Mouse (Mus musculus): ENCODE results near the gene Rasd2. TPM values are rescaled to one million over a fixed set of nuclear protein-coding genes. Genes with fewer than 3 reads are reported as not detected.

The Rasd2 gene
- polyA plus RNA-seq, 1 experiment from 2014 or later = 0.05 TPM

DNA sequence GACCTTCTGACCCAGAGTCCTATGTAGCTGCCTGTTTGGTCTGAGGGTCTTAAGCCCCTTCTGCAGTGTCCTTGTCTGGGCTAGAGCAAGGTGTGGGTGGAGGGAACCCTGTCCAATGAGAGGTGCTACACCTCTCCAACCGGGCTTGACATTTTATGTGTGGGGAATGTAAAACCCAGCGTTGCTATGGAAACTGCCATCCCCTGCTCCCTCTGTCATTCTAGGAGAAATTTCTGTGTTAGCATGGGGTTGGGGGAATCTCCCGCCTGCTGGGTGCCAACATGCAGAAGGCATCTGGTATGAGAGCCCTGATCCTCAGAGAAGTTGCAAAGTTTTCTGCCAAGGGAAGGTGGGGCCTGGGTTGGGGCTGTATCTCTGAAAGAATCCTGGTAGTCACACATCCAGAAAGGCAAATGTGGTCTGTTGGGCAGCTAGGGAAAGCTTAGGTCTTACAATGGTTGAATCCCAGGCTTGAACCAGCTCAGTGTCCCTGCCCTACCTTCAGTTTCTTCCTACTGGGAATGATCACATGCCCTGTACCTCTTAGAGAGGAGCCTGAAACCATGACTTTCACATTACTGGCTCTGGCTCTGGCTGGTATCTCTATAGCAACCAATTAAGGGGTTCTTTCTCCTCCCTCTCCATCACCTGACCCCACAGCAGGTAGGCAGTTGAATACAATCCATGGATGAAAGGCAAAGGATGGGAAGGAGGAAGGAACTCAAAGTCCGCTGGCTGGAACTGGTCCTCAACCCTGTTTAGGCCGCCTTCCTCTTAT lies 14.6 kb upstream of the Rasd2 start:
- H3K4me2 ChIP-seq = no peak overlapping the region
- no peak for ATAC-seq (replicated peaks; ENCODE audit: low FRiP score)
- no peaks in the 10 kb centered on the region for H3K36me3 ChIP-seq (ENCODE audit: control insufficient read depth, insufficient read depth, low read length)
- no peaks in the 10 kb centered on the region for H3K27me3 ChIP-seq (replicated peaks; ENCODE audit: control insufficient read depth, insufficient read depth, low read length)
- no peak for DNase-seq (ENCODE audit: low spot score)
- no peak overlapping the region for H3K9ac ChIP-seq (ENCODE audit: low read depth, low read length)
- H3K9me3 ChIP-seq (ENCODE audit: control insufficient read depth, low read length) = no peaks in the 10 kb centered on the region
- H3K27ac ChIP-seq (ENCODE audit: low read depth, low read length) = no peak overlapping the region
- H3K4me3 ChIP-seq (ENCODE audit: low read depth, low read length) = no peak overlapping the region
- H3K4me1 ChIP-seq (replicated peaks; ENCODE audit: control insufficient read depth, insufficient read depth, low read length) = no peaks in the 10 kb centered on the region
- WGBS = 55% methylated on average over 5 of the region's 5 CpGs

GRCm38 (mm10) chr8:75199914-75200313 lies 13.8 kb upstream of the Rasd2 start:
- no peak overlapping the region for H3K4me3 ChIP-seq (ENCODE audit: low read depth, low read length)
- 48% methylated on average over 1 of the region's 1 CpGs for WGBS
- no peak overlapping the region for H3K27ac ChIP-seq (ENCODE audit: low read depth, low read length)
- H3K9ac ChIP-seq (ENCODE audit: low read depth, low read length) = no peak overlapping the region
- no peak for DNase-seq (ENCODE audit: low spot score)
- ATAC-seq (replicated peaks; ENCODE audit: low FRiP score) = no peak
- no peaks in the 10 kb centered on the region for H3K36me3 ChIP-seq (ENCODE audit: control insufficient read depth, insufficient read depth, low read length)
- no peaks in the 10 kb centered on the region for H3K27me3 ChIP-seq (replicated peaks; ENCODE audit: control insufficient read depth, insufficient read depth, low read length)
- no peaks in the 10 kb centered on the region for H3K4me1 ChIP-seq (replicated peaks; ENCODE audit: control insufficient read depth, insufficient read depth, low read length)
- H3K9me3 ChIP-seq (ENCODE audit: control insufficient read depth, low read length) = no peaks in the 10 kb centered on the region
- H3K4me2 ChIP-seq = no peak overlapping the region

GRCm38 (mm10) chr8:75202041-75202656 lies 11.6 kb upstream of the Rasd2 start:
- no peaks in the 10 kb centered on the region for H3K9me3 ChIP-seq (ENCODE audit: control insufficient read depth, low read length)
- H3K4me2 ChIP-seq = no peak overlapping the region
- H3K27ac ChIP-seq (ENCODE audit: low read depth, low read length) = no peak overlapping the region
- no peaks in the 10 kb centered on the region for H3K4me1 ChIP-seq (replicated peaks; ENCODE audit: control insufficient read depth, insufficient read depth, low read length)
- H3K4me3 ChIP-seq (ENCODE audit: low read depth, low read length) = no peak overlapping the region
- DNase-seq (ENCODE audit: low spot score) (no peak), ATAC-seq (replicated peaks; ENCODE audit: low FRiP score) (no peak)
- H3K36me3 ChIP-seq (ENCODE audit: control insufficient read depth, insufficient read depth, low read length) = no peaks in the 10 kb centered on the region
- 81% methylated on average over 8 of the region's 8 CpGs for WGBS
- no peaks in the 10 kb centered on the region for H3K27me3 ChIP-seq (replicated peaks; ENCODE audit: control insufficient read depth, insufficient read depth, low read length)
- H3K9ac ChIP-seq (ENCODE audit: low read depth, low read length) = no peak overlapping the region

DNA sequence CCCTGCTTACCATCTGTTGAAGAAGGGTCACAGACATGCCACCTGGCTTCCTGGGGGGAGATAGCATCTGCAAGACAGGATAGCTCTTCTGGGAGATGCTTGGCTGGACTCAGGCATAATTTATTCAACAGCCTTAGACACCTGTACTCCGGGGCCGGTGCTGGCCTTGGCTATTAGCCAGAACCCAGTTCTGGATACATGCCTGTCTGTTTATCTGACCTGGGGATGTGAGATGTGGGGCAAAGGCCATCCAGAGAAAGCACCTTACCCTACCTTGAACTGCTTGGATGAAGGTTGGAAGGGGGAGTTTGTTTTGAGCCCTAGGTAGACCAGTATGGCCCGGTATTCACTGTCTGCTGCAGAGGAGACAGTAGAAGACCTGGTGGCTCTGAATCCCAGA lies 10.8 kb upstream of the Rasd2 start:
- Histone ChIP-seq H3K4me2 (no peak overlapping the region), H3K4me1 (replicated peaks; ENCODE audit: control insufficient read depth, insufficient read depth, low read length) (no peaks in the 10 kb centered on the region), H3K9me3 (ENCODE audit: control insufficient read depth, low read length) (no peaks in the 10 kb centered on the region), H3K9ac (ENCODE audit: low read depth, low read length) (no peak overlapping the region), H3K4me3 (ENCODE audit: low read depth, low read length) (no peak overlapping the region), H3K27me3 (replicated peaks; ENCODE audit: control insufficient read depth, insufficient read depth, low read length) (no peaks in the 10 kb centered on the region), H3K36me3 (ENCODE audit: control insufficient read depth, insufficient read depth, low read length) (no peaks in the 10 kb centered on the region), H3K27ac (ENCODE audit: low read depth, low read length) (no peak overlapping the region)
- DNase-seq (ENCODE audit: low spot score) (no peak), ATAC-seq (replicated peaks; ENCODE audit: low FRiP score) (no peak)
- whole genome bisulfite sequencing = 82% methylated on average over 3 of the region's 3 CpGs

GRCm38 (mm10) chr8:75203420-75203819 lies 10.3 kb upstream of the Rasd2 start:
- no peak overlapping the region for H3K27ac ChIP-seq (ENCODE audit: low read depth, low read length)
- H3K9me3 ChIP-seq (ENCODE audit: control insufficient read depth, low read length) = no peaks in the 10 kb centered on the region
- no peak overlapping the region for H3K9ac ChIP-seq (ENCODE audit: low read depth, low read length)
- no peaks in the 10 kb centered on the region; the same call in 1 of the 2 replicates for H3K27me3 ChIP-seq (replicated peaks; ENCODE audit: control insufficient read depth, insufficient read depth, low read length)
- DNase-seq (ENCODE audit: low spot score) (no peak), ATAC-seq (replicated peaks; ENCODE audit: low FRiP score) (no peak)
- WGBS = 49% methylated on average over 2 of the region's 2 CpGs
- no peaks in the 10 kb centered on the region for H3K4me1 ChIP-seq (replicated peaks; ENCODE audit: control insufficient read depth, insufficient read depth, low read length)
- H3K36me3 ChIP-seq (ENCODE audit: control insufficient read depth, insufficient read depth, low read length) = no peaks in the 10 kb centered on the region
- H3K4me2 ChIP-seq = no peak overlapping the region
- H3K4me3 ChIP-seq (ENCODE audit: low read depth, low read length) = no peak overlapping the region

GRCm38 (mm10) chr8:75204190-75204868 lies 9.4 kb upstream of the Rasd2 start:
- no peaks in the 10 kb centered on the region for H3K4me1 ChIP-seq (replicated peaks; ENCODE audit: control insufficient read depth, insufficient read depth, low read length)
- H3K27ac ChIP-seq (ENCODE audit: low read depth, low read length) = no peak overlapping the region
- H3K27me3 ChIP-seq (replicated peaks; ENCODE audit: control insufficient read depth, insufficient read depth, low read length) = no peaks in the 10 kb centered on the region; the same call in 1 of the 2 replicates
- H3K4me3 ChIP-seq (ENCODE audit: low read depth, low read length) = no peak overlapping the region
- H3K4me2 ChIP-seq = no peak overlapping the region
- ATAC-seq (replicated peaks; ENCODE audit: low FRiP score) = no peak
- H3K36me3 ChIP-seq (ENCODE audit: control insufficient read depth, insufficient read depth, low read length) = no peaks in the 10 kb centered on the region
- no peak overlapping the region for H3K9ac ChIP-seq (ENCODE audit: low read depth, low read length)
- H3K9me3 ChIP-seq (ENCODE audit: control insufficient read depth, low read length) = no peaks in the 10 kb centered on the region
- WGBS = 81% methylated on average over 13 of the region's 13 CpGs
- no peak for DNase-seq (ENCODE audit: low spot score)

DNA sequence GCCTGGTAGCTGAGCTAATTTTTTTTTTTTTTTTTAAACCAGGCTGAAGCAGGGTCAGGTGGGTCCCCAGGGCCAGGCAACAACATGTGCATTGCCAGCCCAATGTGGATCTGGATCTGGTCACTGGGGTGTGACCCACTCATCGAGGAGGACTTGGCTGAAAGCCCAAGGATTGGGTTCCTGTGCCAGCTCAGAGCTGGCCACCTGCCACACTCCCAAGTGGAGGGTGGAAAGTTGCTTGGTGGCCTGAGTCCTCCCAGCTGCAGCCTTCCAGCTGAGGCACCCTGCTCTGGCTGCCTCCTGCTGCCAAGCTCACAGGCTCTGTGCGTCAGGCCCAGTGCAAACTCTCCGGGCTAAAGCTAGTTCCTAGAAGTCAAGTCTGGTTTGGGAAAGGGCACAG lies 2.3 kb upstream of the Rasd2 start:
- DNase-seq (ENCODE audit: low spot score) (no peak), ATAC-seq (replicated peaks; ENCODE audit: low FRiP score) (no peak)
- no peaks in the 10 kb centered on the region for H3K36me3 ChIP-seq (ENCODE audit: control insufficient read depth, insufficient read depth, low read length)
- H3K4me3 ChIP-seq (ENCODE audit: low read depth, low read length) = no peak overlapping the region
- no peak overlapping the region for H3K27ac ChIP-seq (ENCODE audit: low read depth, low read length)
- H3K27me3 ChIP-seq (replicated peaks; ENCODE audit: control insufficient read depth, insufficient read depth, low read length) = peaks cover 58% of the 10 kb centered on the region
- no peak overlapping the region for H3K9ac ChIP-seq (ENCODE audit: low read depth, low read length)
- 67% methylated on average over 3 of the region's 3 CpGs for WGBS
- H3K9me3 ChIP-seq (ENCODE audit: control insufficient read depth, low read length) = no peaks in the 10 kb centered on the region
- no peaks in the 10 kb centered on the region; the same call in none of the 2 replicates for H3K4me1 ChIP-seq (replicated peaks; ENCODE audit: control insufficient read depth, insufficient read depth, low read length)
- no peak overlapping the region for H3K4me2 ChIP-seq

DNA sequence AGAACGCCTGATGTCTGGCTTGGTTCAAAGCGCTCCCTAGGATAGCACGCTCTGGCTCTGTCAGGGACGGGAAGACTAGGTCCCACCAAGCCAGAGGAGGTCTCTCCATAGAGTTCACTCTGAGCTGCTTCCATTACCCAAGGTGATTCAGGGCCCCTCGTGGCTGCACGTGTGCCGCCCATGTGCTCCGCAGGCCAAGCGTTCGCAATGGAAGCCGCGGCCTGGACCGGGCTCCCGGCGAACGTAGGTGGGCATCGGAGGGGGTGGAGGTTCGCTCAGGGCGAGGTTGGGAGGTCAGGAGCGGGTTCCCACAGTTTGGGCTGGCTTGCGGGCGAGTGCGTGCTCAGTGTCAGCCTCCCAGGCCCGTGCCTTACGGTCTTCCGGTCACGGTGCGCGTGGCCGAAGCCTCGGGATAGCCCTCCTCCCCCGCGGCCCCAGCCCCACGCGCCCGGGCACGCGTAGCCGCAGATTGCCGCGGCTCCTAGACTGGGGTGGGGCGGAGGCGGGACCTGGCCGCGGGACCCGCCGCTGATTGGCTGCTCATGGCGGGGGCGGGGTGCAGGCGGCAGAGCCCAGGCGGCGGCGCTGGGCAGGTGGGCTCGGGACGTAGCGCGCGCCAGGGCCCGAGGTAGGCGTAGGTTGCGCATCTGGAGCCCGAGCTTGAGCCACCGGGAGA lies 975 bp upstream of the Rasd2 start:
- no peaks in the 10 kb centered on the region for H3K36me3 ChIP-seq (ENCODE audit: control insufficient read depth, insufficient read depth, low read length)
- DNase-seq (ENCODE audit: low spot score) = peak; percentile 81
- H3K27me3 ChIP-seq (replicated peaks; ENCODE audit: control insufficient read depth, insufficient read depth, low read length) = peaks cover 64% of the 10 kb centered on the region

More for the DNA sequence above, 975 bp upstream of the Rasd2 start:
- Histone ChIP-seq H3K4me1 (replicated peaks; ENCODE audit: control insufficient read depth, insufficient read depth, low read length) (no peaks in the 10 kb centered on the region; the same call in none of the 2 replicates), H3K9ac (ENCODE audit: low read depth, low read length) (0 out of 2 replicates have a peak overlapping the region, but pooled peaks have one; percentile 30), H3K4me3 (ENCODE audit: low read depth, low read length) (peak overlapping the region; percentile 51), H3K9me3 (ENCODE audit: control insufficient read depth, low read length) (no peaks in the 10 kb centered on the region), H3K27ac (ENCODE audit: low read depth, low read length) (no peak overlapping the region), H3K4me2 (peak overlapping the region; percentile 93)
- ATAC-seq (replicated peaks; ENCODE audit: low FRiP score) = peak; percentile 89
- 2% methylated on average over 62 of the region's 63 CpGs for WGBS
